In genomic region chr1:168743435-168743834, GRCm38 (mm10) we compare ENCODE assay signal across 21 mouse cellular contexts.
A peak's percentile ranks its signal among the peaks of the same experiment; 100 is the strongest.
DNase-seq lines count a peak whose midpoint lies in the region; ATAC-seq and TF ChIP-seq lines count a peak whose summit lies in the region.
"Had no signal": no experiment of that assay in that cellular context is flagged by ENCODE, and none has a peak within 500 bp of the region (broad histone marks: within the 10 kb centered on the region; RNA-seq: fewer than 3 reads in every experiment).

No protein-coding gene starts in this region.

- H3K4me1 ChIP-seq in kidney, adult 2 months (ENCODE audit: control insufficient read depth, insufficient read depth, low read length): no peaks in the 10 kb centered on the region
- H3K4me1 ChIP-seq in kidney, embryonic 16.5 days (ENCODE audit: insufficient read depth, low read length): peaks cover 7% of the 10 kb centered on the region
- H3K4me1 ChIP-seq: forebrain, embryonic 13.5 days; heart, embryonic 15.5 days; hindbrain, embryonic 10.5 days had no signal

- TF ChIP-seq POLR2A in kidney, adult 2 months (IDR thresholded peaks at IDR 0.05; ENCODE audit: low read depth, low read length): no peak
- no peak for TF ChIP-seq POLR2A in myocyte (IDR thresholded peaks at IDR 0.05; ENCODE audit: insufficient read length, low read depth)

- H3K27ac ChIP-seq in kidney, adult 2 months (ENCODE audit: insufficient read depth, low read depth, low read length): no peak overlapping the region
- H3K27ac ChIP-seq in kidney, embryonic 16.5 days (ENCODE audit: low read length): no peak overlapping the region
- H3K27ac ChIP-seq: embryonic facial prominence, embryonic 10.5 days; forebrain, embryonic 13.5 days; heart, adult 2 months; heart, embryonic 15.5 days; hindbrain, embryonic 10.5 days; hindbrain, embryonic 14.5 days had no signal

- no peak overlapping the region for H3ac ChIP-seq in myocyte (ENCODE audit: control insufficient read depth, insufficient read length)

- no peaks in the 10 kb centered on the region for H3K27me3 ChIP-seq in kidney, adult 2 months (replicated peaks; ENCODE audit: control insufficient read depth, insufficient read depth, low read length)
- H3K27me3 ChIP-seq in kidney, embryonic 16.5 days (ENCODE audit: insufficient read depth, low read length): no peaks in the 10 kb centered on the region
- H3K27me3 ChIP-seq in myocyte (ENCODE audit: control insufficient read depth, insufficient read depth, insufficient read length): no peaks in the 10 kb centered on the region
- H3K27me3 ChIP-seq: CH12.LX; forebrain, embryonic 13.5 days; heart, embryonic 15.5 days had no signal

- H3K9ac ChIP-seq in kidney, embryonic 16.5 days (replicated peaks; ENCODE audit: low read length): no peak overlapping the region
- H3K9ac ChIP-seq: forebrain, embryonic 13.5 days; forebrain, postnatal 0 days; heart, embryonic 15.5 days; hindbrain, embryonic 14.5 days had no signal

- H3K79me2 ChIP-seq in myocyte (ENCODE audit: control insufficient read depth, insufficient read depth): no peaks in the 10 kb centered on the region

- DNase-seq in kidney, adult 2 months: peak; percentile 12
- no peak for DNase-seq in kidney, adult 18-20 months
- DNase-seq in kidney, adult 8-10 months: no peak
- DNase-seq in Muller cell, postnatal 12 days (ENCODE audit: inconsistent ontology term): peak; percentile 21
- DNase-seq: adrenal gland, postnatal 10 days; cerebellum, adult 11-12 months; cerebellum, adult 9-10 months; cerebellum, postnatal 25 days; forebrain, postnatal 0 days; gastrocnemius, postnatal 14 days; heart, adult 2 months had no signal

- WGBS in kidney, adult 2 months: 53% methylated on average over 1 of the region's 1 CpGs
- 30% methylated on average over 1 of the region's 1 CpGs for WGBS in kidney, embryonic 16.5 days

- peak; percentile 94 for ATAC-seq in kidney, embryonic 16.5 days (ENCODE audit: low FRiP score, low TSS enrichment)
- ATAC-seq in inflammation-experienced regulatory T-cells, adult 6 months: no peak
- ATAC-seq: forebrain, embryonic 13.5 days; forebrain, postnatal 0 days had no signal

- H3K4me2 ChIP-seq in kidney, embryonic 16.5 days (replicated peaks; ENCODE audit: low read depth, low read length): no peak overlapping the region
- peak overlapping the region; percentile 13 for H3K4me2 ChIP-seq in myocyte (ENCODE audit: low read depth)
- H3K4me2 ChIP-seq: forebrain, embryonic 13.5 days; heart, embryonic 11.5 days; heart, embryonic 15.5 days; hindbrain, embryonic 14.5 days had no signal

- peaks cover 6% of the 10 kb centered on the region; the same call in 1 of the 2 replicates for H3K9me3 ChIP-seq in kidney, embryonic 16.5 days (ENCODE audit: low read length)
- H3K9me3 ChIP-seq: embryonic facial prominence, embryonic 10.5 days; forebrain, embryonic 13.5 days; heart, embryonic 15.5 days; hindbrain, embryonic 10.5 days had no signal

- no peaks in the 10 kb centered on the region for H3K36me3 ChIP-seq in kidney, adult 2 months (ENCODE audit: control insufficient read depth, insufficient read depth, low read length)
- H3K36me3 ChIP-seq in kidney, embryonic 16.5 days (ENCODE audit: insufficient read depth, low read length): no peaks in the 10 kb centered on the region
- H3K36me3 ChIP-seq in myocyte (ENCODE audit: control insufficient read depth, insufficient read depth): no peaks in the 10 kb centered on the region
- H3K36me3 ChIP-seq: embryonic facial prominence, embryonic 10.5 days; heart, embryonic 15.5 days; hindbrain, embryonic 10.5 days had no signal

- no peak for TF ChIP-seq CTCF in kidney, adult 2 months (conservative IDR thresholded peaks at IDR 0.05; ENCODE audit: insufficient read depth, insufficient read length, low read depth, low read length)

- H3K4me3 ChIP-seq in kidney, adult 2 months (ENCODE audit: insufficient read depth, low read depth, low read length): no peak overlapping the region
- H3K4me3 ChIP-seq in kidney, embryonic 16.5 days (ENCODE audit: low read length): no peak overlapping the region
- no peak overlapping the region for H3K4me3 ChIP-seq in myocyte
- H3K4me3 ChIP-seq: embryonic facial prominence, embryonic 10.5 days; forebrain, embryonic 13.5 days; heart, adult 2 months; heart, embryonic 15.5 days; hindbrain, embryonic 10.5 days had no signal

TF ChIP-seq in myocyte, 11 proteins besides CTCF, POLR2A, EP300 and RAD21:
- TF ChIP-seq MAX (IDR thresholded peaks at IDR 0.05; ENCODE audit: low read depth) (no peak), E2F4 (IDR thresholded peaks at IDR 0.05; ENCODE audit: insufficient read depth) (no peak), TCF3 (IDR thresholded peaks at IDR 0.05; ENCODE audit: insufficient read length, low read depth) (no peak), SRF (IDR thresholded peaks at IDR 0.05; ENCODE audit: control insufficient read depth, insufficient read length, low read depth) (no peak), POLR2AphosphoS2 (IDR thresholded peaks at IDR 0.05; ENCODE audit: insufficient read length, low read depth) (no peak), MYOD1 (IDR thresholded peaks at IDR 0.05; ENCODE audit: control insufficient read depth in 1 of 3, insufficient read length in 2 of 3, low read depth in 2 of 3) (peak; percentile 94 to 95 (median 94)), CEBPB (IDR thresholded peaks at IDR 0.05; ENCODE audit: insufficient read depth, poor library complexity, severe bottlenecking) (no peak), MYOG (IDR thresholded peaks at IDR 0.05; ENCODE audit: control insufficient read depth in 1 of 3, insufficient read depth in 1 of 3, insufficient read length in 2 of 3, low read depth in 2 of 3) (peak in 2 of 3 experiments; percentile 61 to 79), REST (IDR thresholded peaks at IDR 0.05; ENCODE audit: insufficient read depth, insufficient read length) (no peak), USF1 (IDR thresholded peaks at IDR 0.05; ENCODE audit: low read depth) (no peak), TCF12 (IDR thresholded peaks at IDR 0.05; ENCODE audit: insufficient read depth, poor library complexity, severe bottlenecking) (peak; percentile 75)

Comparison
In these comparisons a context has a peak if more than half of its experiments do, and no peak if none do; other contexts are left out.
1. DNase-seq: peak in kidney, adult 2 months (single experiment) and Muller cell, postnatal 12 days (single experiment); none in kidney, adult 18-20 months (single experiment) and kidney, adult 8-10 months (0 of 2).